Mouse (Mus musculus) right cerebral cortex, postnatal 4 days (tissue): ENCODE data around the gene Gm20521.
A peak's percentile ranks its signal among the peaks of the same experiment; 100 is the strongest.

Experiments
- DNase-seq: peaks from one replicate; pipeline ENCODE4 v3.0.0-alpha.2; 2022

Gene Gm20521

GRCm38 (mm10) chr14:54894296-54895151, 11.3 kb downstream of the Gm20521 start:
- DNase-seq, result peak; percentile 55

- no peak for DNase-seq
Observed at GRCm38 (mm10) chr14:54897445-54897844, 14.2 kb downstream of the Gm20521 start.

DNA sequence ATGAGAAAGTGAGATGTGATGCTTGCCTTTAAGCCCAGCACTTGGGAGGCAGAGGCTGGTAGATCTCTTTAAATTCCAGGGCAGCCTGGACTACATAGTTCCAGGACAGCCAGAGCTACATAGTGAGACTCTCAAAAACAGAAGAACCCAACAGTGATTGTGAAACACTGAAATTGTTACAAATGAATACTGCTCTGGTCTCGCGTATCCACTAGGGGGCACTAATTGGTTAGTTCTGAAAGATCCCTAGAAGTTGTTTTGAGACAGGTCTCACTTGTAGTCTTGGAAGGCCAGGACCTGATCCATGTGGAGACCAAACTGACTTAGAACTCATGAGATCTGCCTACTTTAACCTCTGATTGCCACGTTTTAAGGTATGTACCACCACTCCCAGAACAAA, 17.1 kb downstream of the Gm20521 start:
- DNase-seq, result peak; percentile 61

DNA sequence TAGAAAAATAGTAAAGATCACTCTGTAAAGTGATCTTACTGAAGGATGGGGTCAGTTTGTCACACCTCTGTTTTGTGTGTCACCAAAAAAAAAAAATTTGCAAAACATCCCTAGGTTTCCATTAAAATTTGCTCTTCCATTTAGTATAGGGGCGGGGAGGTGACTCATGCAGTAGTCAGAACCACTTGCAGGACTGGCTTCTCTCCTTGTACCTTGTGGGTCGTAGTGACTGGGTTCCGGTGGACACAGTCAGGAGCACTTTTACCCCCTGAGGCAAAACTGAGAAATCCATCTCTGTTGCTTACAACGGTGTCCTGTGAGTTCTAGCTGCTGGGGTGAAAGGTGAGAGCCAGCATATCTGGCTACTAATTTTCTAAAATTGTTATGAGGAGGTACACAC, 20.4 kb downstream of the Gm20521 start:
- no peak for DNase-seq

- no peak for DNase-seq
Observed at GRCm38 (mm10) chr14:54908682-54909081, 25.4 kb downstream of the Gm20521 start.

- peak; percentile 58 for DNase-seq
Observed at GRCm38 (mm10) chr14:54912109-54912850, 29.0 kb downstream of the Gm20521 start.

- peak; percentile 80 for DNase-seq
Observed at GRCm38 (mm10) chr14:54912886-54913285, 29.6 kb downstream of the Gm20521 start, which contains the start of gene Slc22a17. Gene Slc22a17 (minus strand): TSS chr14:54913132.

- DNase-seq, result no peak
Observed at GRCm38 (mm10) chr14:54913343-54913742, 30.1 kb downstream of the Gm20521 start.

DNA sequence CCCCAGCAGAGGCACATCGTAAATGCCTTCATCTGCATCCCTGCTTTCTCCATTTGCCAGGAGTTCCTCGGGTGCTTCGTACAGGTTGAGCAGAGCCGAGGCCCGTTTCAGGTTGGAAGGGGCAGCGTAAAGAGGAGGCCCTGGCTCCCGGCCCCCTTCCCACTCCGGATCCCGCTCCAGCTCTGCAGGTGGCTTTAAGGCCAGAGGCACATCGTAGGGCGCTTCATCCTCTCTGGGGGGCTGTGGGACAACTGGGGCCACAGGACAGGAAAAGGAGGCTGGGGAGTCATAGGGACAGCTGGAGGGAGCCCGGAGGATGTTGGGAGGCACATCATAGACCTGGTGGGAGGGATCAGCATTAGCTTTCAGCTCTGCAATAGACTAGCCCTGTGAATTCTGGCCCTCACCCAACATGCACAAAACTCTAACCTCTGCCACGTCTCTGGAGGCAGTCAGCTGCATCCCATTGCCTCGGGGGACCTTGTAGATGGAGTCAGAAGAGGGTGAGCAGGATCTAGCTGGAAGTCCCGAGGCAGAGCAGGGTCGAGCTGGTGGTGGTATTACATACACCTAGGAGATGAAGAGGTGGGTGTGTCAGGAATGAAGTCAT, 36.9 kb downstream of the Gm20521 start:
- DNase-seq, result no peak

DNA sequence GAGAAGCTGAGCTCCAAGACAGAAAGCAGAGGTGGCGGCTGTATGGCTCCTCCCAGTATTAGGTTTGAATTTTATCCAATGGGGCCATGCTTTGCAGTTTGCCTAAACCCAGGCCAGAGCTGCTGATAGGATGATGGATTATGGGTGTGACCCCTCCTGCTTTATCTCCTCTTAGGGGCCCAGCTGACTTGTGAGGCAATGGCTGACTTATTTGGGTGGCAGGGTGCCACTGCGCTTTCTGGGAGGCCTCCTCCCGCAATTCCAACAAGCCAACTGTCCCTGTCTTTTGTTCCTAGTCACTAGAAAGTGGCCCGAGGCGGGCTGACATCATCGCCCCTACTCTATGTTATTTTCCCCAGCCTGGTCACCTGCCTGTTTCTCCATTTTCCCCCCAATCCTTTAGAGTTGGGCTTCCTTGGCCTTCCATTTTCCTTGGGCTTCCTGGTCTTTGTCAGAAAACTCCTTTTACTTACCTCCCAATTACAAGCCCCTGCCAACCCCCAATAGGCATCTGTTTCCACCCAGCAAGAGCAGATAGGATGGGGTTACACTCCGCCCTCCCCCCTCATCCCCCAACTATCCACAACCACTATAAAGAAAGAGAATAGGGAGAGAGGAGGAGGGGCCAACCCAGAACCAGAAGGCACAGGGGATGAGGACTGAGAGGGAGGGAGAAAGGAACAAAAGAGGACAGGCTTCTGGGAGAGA, 41.6 kb downstream of the Gm20521 start:
- no peak for DNase-seq

GRCm38 (mm10) chr14:54925349-54926342, 42.4 kb downstream of the Gm20521 start, which contains the start of gene Efs:
Gene Efs (minus strand): TSS chr14:54926126.
- peak; percentile 51 for DNase-seq

GRCm38 (mm10) chr14:54926401-54927158, 43.3 kb downstream of the Gm20521 start:
- DNase-seq, result peak; percentile 63

- DNase-seq, result no peak
Observed at GRCm38 (mm10) chr14:54927296-54927695, 44.1 kb downstream of the Gm20521 start.

- DNase-seq, result no peak
Observed at GRCm38 (mm10) chr14:54929801-54930200, 46.6 kb downstream of the Gm20521 start.

DNA sequence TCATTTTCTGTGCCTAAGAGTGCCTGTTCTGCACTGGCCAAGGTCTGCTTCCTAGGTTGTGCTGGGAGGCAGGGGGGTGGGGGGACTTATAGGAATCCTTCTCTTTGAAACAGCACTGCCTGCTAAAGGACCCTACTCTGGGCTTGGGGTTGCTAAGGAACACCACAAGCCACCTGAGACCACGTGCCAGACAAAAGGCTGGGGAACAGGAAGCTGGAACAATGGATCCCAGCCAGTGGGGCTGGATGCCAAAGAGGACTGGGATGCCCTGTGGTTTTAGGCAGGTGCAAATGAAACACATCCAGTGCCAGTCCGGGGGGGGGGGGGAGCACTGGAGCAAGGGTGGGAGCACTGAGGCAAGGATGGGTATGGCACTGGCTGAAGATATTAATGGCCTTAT, 47.2 kb downstream of the Gm20521 start:
- DNase-seq, result no peak

- no peak for DNase-seq
Observed at GRCm38 (mm10) chr14:54932645-54933150, 49.5 kb downstream of the Gm20521 start, which contains the start of gene Il25. Gene Il25 (plus strand): TSS chr14:54932695.

GRCm38 (mm10) chr14:54935904-54936830, 52.9 kb downstream of the Gm20521 start, which contains the start of gene Cmtm5:
Gene Cmtm5 (plus strand): TSS chr14:54936261.
- DNase-seq, result peak; percentile 58

DNA sequence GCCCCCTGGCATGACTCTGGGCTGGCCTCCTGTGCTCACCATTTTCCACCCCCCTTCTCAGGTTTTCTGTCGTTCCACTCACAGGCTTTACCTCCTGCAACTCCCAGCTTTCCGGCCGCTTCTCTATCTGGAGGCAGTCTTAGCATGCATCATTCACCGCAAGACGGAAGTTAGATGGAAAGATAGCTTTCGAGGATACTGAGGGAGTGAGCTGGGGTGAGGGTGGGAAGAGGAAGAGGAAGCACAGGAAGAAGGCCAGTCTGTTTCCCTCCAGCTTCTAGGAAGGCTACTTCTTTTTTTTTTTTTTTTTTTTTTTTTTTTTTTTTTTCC, 53.6 kb downstream of the Gm20521 start:
- no peak for DNase-seq
